Mouse (Mus musculus): ENCODE measurements around the gene Nr1i3. TPM values are rescaled to one million over a fixed set of nuclear protein-coding genes. Genes with fewer than 3 reads are reported as not detected.
A peak's percentile ranks its signal among the peaks of the same experiment; 100 is the strongest.
"Not testable (repeated sequence)": the region's sequence is repeated elsewhere in the genome, so short reads cannot be mapped to it uniquely, and the experiment has no call there.

Nr1i3 gene
- polyA plus RNA-seq, 1 experiment from 2014 or later, result 2.4 TPM

DNA sequence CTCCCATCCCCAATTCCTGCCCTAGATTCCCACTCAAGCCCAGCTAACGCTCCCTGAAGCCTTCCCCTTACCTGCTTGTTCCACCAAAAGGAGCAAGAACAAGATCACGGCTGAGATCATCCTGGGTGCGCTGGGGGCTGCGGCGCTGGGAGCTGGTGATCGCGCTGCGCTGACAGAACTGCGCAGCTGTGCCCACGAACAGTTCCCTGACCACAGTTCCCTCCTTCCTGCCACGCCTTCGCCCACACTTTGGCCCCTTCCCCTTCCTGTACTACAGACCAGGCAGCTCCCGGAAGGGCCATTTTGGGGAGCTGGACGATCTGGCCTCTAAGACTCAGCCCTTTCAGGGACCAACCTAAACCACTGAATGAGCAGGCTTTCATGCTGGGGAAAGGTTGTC lies 20.4 kb downstream of the Nr1i3 start, which contains the start of gene Fcer1g:
Gene Fcer1g, minus strand, starts transcription at position 240 of the 400 bp plus-strand sequence.
- 26% methylated on average over 14 of the region's 14 CpGs for WGBS (ENCODE audit: insufficient replicate concordance)
- Histone ChIP-seq H3K27me3 (ENCODE audit: control insufficient read depth, insufficient read depth, low read depth, low read length) (no peaks in the 10 kb centered on the region), H3K9ac (ENCODE audit: low read depth, low read length) (peak within 1 kb of the TSS; percentile 7; the same call in 1 of the 2 replicates), H3K4me2 (ENCODE audit: low read depth, low read length) (no peak within 1 kb of the TSS), H3K36me3 (ENCODE audit: control insufficient read depth, insufficient read depth) (peaks cover 20% of the 10 kb centered on the region), H3K4me3 (ENCODE audit: low read depth, low read length) (peak within 1 kb of the TSS; percentile 47), H3K4me1 (ENCODE audit: control insufficient read depth, low read depth, low read length) (peaks cover 24% of the 10 kb centered on the region), H3K27ac (ENCODE audit: low read length) (peak within 1 kb of the TSS; percentile 61), H3K9me3 (replicated peaks; ENCODE audit: control insufficient read depth, low read length) (no peaks in the 10 kb centered on the region)
- ATAC-seq (ENCODE audit: low read depth), result no peak

DNA sequence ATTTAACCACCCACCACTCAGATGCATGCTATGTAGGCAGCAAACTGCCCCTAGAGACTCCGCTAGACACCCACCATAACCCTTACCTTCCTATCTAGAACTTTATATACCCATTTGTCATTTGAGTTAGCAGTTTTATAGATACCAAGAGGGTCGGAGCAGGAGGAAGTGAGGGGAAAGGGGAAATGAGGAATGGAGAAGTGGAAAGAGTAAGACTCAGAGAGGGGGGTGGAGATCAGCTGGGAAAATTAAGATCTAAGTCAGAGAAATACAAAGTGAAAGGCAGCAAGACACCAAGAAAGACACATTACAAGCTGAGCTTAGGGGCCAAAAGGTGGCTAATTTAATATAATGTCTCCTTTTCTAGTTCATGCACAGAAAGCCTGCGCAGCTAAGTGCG lies 20.8 kb downstream of the Nr1i3 start:
- H3K27me3 ChIP-seq (ENCODE audit: control insufficient read depth, insufficient read depth, low read depth, low read length), result no peaks in the 10 kb centered on the region

DNA sequence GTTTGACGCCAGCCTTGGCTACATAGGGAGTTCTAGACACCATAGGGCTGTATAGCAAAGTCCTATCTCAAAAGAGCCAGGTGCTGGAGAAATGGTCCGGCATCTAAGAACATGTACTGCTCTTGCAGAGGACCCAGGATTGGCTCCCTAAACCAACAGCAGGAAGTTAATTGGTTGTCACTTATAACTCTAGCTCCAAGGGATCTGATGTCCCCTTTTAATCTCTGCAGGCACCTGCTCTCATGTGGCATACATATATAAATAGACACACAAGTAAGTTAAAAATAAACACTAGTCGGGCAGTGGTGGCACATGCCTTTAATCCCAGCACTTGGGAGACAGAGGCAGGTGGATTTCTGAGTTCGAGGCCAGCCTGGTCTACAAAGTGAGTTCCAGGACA lies 22.0 kb downstream of the Nr1i3 start:
- Histone ChIP-seq H3K9me3 (replicated peaks; ENCODE audit: control insufficient read depth, low read length) (no peaks in the 10 kb centered on the region), H3K9ac (ENCODE audit: low read depth, low read length) (no peak overlapping the region), H3K27me3 (ENCODE audit: control insufficient read depth, insufficient read depth, low read depth, low read length) (no peaks in the 10 kb centered on the region), H3K4me2 (ENCODE audit: low read depth, low read length) (no peak overlapping the region), H3K4me3 (ENCODE audit: low read depth, low read length) (no peak overlapping the region), H3K27ac (ENCODE audit: low read length) (no peak overlapping the region), H3K36me3 (ENCODE audit: control insufficient read depth, insufficient read depth) (peaks cover 20% of the 10 kb centered on the region), H3K4me1 (ENCODE audit: control insufficient read depth, low read depth, low read length) (peaks cover 24% of the 10 kb centered on the region)
- ATAC-seq (ENCODE audit: low read depth), result no peak
- WGBS (ENCODE audit: insufficient replicate concordance), result 65% methylated on average over 4 of the region's 4 CpGs

More for the DNA sequence above, 20.8 kb downstream of the Nr1i3 start:
- Histone ChIP-seq H3K4me1 (ENCODE audit: control insufficient read depth, low read depth, low read length) (peaks cover 24% of the 10 kb centered on the region), H3K9ac (ENCODE audit: low read depth, low read length) (no peak overlapping the region), H3K9me3 (replicated peaks; ENCODE audit: control insufficient read depth, low read length) (no peaks in the 10 kb centered on the region), H3K36me3 (ENCODE audit: control insufficient read depth, insufficient read depth) (peaks cover 20% of the 10 kb centered on the region), H3K27ac (ENCODE audit: low read length) (peak overlapping the region; percentile 29), H3K4me3 (ENCODE audit: low read depth, low read length) (no peak overlapping the region), H3K4me2 (ENCODE audit: low read depth, low read length) (no peak overlapping the region)
- 74% methylated on average over 4 of the region's 4 CpGs for WGBS (ENCODE audit: insufficient replicate concordance)
- ATAC-seq (ENCODE audit: low read depth), result no peak

DNA sequence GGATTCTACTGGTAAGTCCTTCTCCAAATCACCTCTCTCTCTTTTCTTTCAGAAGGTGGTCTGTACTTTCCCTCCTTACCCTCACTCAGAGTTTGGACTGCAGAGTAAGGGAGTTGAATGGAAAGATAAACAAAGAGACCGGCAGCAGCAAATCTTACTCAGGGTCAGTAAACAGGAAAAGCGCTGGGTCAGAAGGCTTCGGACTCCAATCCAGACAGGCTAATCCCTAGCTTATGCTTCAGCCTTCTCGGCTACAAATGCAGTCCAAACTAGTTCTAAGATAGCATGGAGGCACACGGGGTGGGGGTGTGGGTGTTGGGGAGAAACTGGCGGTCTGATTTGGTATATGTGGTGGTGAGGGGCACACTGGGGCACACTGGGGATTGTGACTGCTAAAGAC lies 23.7 kb downstream of the Nr1i3 start:
- ATAC-seq (ENCODE audit: low read depth), result no peak
- Histone ChIP-seq H3K4me3 (ENCODE audit: low read depth, low read length) (no peak overlapping the region), H3K27me3 (ENCODE audit: control insufficient read depth, insufficient read depth, low read depth, low read length) (no peaks in the 10 kb centered on the region), H3K4me2 (ENCODE audit: low read depth, low read length) (no peak overlapping the region), H3K36me3 (ENCODE audit: control insufficient read depth, insufficient read depth) (peaks cover 20% of the 10 kb centered on the region), H3K9ac (ENCODE audit: low read depth, low read length) (no peak overlapping the region), H3K9me3 (replicated peaks; ENCODE audit: control insufficient read depth, low read length) (no peaks in the 10 kb centered on the region), H3K4me1 (ENCODE audit: control insufficient read depth, low read depth, low read length) (peaks cover 19% of the 10 kb centered on the region), H3K27ac (ENCODE audit: low read length) (no peak overlapping the region)
- WGBS (ENCODE audit: insufficient replicate concordance), result 66% methylated on average over 6 of the region's 6 CpGs

DNA sequence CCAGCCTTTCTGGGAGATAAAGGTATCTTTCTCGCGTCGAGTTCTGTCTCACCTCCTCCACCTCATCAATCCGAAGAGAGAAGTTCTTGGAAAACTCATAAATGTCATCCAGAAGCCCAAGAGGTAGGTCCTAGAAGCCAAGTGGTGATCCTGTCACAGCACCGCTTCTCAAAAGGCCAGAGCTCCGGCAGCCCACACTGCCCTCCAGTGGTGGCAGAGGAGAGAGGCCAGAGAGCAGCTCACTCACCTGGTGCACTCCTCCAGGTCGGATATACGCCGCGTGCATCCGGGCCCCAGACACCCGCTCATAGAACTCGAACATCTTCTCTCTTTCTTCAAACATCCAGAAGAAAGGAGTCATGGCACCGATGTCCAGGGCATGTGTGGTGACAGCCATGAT lies 24.7 kb downstream of the Nr1i3 start:
- Histone ChIP-seq H3K9ac (ENCODE audit: low read depth, low read length) (no peak overlapping the region), H3K36me3 (ENCODE audit: control insufficient read depth, insufficient read depth) (peaks cover 20% of the 10 kb centered on the region), H3K27ac (ENCODE audit: low read length) (no peak overlapping the region), H3K4me3 (ENCODE audit: low read depth, low read length) (no peak overlapping the region), H3K27me3 (ENCODE audit: control insufficient read depth, insufficient read depth, low read depth, low read length) (no peaks in the 10 kb centered on the region), H3K9me3 (replicated peaks; ENCODE audit: control insufficient read depth, low read length) (no peaks in the 10 kb centered on the region), H3K4me1 (ENCODE audit: control insufficient read depth, low read depth, low read length) (peaks cover 9% of the 10 kb centered on the region), H3K4me2 (ENCODE audit: low read depth, low read length) (no peak overlapping the region)
- ATAC-seq (ENCODE audit: low read depth), result peak; percentile 41; the same call in 1 of the 2 replicates
- 58% methylated on average over 14 of the region's 14 CpGs for whole genome bisulfite sequencing (ENCODE audit: insufficient replicate concordance)

DNA sequence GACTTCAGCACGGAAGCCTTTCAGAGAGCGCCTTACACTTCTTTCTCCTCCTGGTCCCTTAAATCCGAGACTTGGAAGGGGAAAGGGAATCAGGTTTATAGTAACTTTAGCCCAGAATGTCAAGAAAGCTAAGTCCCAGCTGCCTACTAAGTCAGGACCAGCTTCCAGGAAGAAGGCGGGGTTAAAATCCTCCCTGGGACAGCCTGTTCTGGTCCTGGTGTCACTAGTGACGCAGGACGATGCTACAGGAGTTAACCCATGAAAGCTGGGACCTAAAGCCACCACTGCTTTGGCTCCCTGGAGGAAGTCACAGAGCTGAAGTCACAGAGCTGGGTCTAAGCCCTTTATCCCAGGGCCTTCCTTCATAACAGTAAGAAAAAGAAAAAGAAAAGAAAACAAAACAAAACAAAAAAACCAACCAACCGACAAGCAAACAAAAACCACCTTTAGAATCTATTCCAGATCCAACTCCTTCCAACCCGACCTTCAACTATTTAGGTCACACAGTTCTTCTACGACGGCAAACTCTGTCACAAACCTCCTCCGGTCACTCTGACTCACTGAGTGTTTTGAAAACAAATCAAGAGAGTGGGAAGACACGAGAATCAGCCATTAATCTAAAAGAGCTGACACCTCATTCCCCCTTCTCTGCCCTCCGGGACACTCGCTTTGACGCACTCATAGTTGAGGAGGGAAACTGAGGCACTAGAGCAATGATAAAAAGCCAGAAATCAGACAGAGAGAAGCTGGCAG lies 26.4 kb downstream of the Nr1i3 start:
- H3K4me1 ChIP-seq (ENCODE audit: control insufficient read depth, low read depth, low read length), result peaks cover 3% of the 10 kb centered on the region; the same call in 1 of the 2 replicates
- H3K27me3 ChIP-seq (ENCODE audit: control insufficient read depth, insufficient read depth, low read depth, low read length), result no peaks in the 10 kb centered on the region
- no peak overlapping the region for H3K4me3 ChIP-seq (ENCODE audit: low read depth, low read length)
- ATAC-seq (ENCODE audit: low read depth), result no peak
- H3K4me2 ChIP-seq (ENCODE audit: low read depth, low read length), result no peak overlapping the region
- no peaks in the 10 kb centered on the region for H3K9me3 ChIP-seq (replicated peaks; ENCODE audit: control insufficient read depth, low read length)
- H3K9ac ChIP-seq (ENCODE audit: low read depth, low read length), result no peak overlapping the region
- peaks cover 22% of the 10 kb centered on the region for H3K36me3 ChIP-seq (ENCODE audit: control insufficient read depth, insufficient read depth)
- WGBS (ENCODE audit: insufficient replicate concordance), result 69% methylated on average over 15 of the region's 15 CpGs
- no peak overlapping the region for H3K27ac ChIP-seq (ENCODE audit: low read length)

DNA sequence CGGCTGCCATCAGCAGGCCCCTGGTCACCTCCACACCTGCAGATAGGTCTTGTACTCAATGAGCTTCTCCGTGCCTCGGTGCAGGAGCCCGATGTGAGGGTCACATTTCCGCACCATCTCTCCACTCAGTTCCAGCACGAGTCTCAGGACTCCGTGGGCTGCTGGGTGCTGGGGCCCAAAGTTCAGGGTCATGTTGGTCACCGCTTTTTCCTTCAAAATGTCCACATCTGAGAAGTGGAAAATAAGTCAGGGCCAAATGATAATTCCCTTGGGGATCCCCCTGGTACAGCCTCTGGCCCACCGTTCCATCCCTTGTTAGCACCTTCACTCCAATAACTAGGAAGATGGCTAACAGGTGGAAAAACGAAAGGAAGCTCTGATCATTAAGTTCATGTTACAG lies 27.1 kb downstream of the Nr1i3 start:
- WGBS (ENCODE audit: insufficient replicate concordance), result 80% methylated on average over 10 of the region's 10 CpGs
- Histone ChIP-seq H3K4me1 (ENCODE audit: control insufficient read depth, low read depth, low read length) (peaks cover 6% of the 10 kb centered on the region), H3K27me3 (ENCODE audit: control insufficient read depth, insufficient read depth, low read depth, low read length) (no peaks in the 10 kb centered on the region), H3K4me2 (ENCODE audit: low read depth, low read length) (no peak overlapping the region), H3K9ac (ENCODE audit: low read depth, low read length) (no peak overlapping the region), H3K9me3 (replicated peaks; ENCODE audit: control insufficient read depth, low read length) (no peaks in the 10 kb centered on the region), H3K4me3 (ENCODE audit: low read depth, low read length) (no peak overlapping the region), H3K27ac (ENCODE audit: low read length) (no peak overlapping the region), H3K36me3 (ENCODE audit: control insufficient read depth, insufficient read depth) (peaks cover 22% of the 10 kb centered on the region)
- no peak for ATAC-seq (ENCODE audit: low read depth)

DNA sequence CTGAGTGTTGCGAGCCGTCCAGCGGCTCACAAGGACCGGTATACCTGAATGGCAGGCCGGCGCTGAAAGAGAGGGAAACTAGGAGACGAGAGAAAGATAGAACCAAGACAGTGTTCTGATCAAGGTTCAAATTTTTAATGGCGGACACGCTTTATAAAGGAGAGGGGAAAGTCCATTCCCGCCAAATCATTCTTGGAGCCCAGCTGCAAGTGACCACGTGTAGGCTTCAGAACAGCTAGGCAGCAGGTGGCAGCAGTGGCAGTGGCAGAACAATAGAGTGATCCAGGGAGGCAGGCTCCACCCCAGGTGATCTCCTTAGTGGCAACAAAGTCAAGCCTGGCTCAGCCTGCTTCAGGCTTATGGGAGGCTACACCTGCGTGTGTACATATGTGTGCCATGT lies 28.2 kb downstream of the Nr1i3 start:
- not testable (repeated sequence) for ATAC-seq (ENCODE audit: low read depth)

DNA sequence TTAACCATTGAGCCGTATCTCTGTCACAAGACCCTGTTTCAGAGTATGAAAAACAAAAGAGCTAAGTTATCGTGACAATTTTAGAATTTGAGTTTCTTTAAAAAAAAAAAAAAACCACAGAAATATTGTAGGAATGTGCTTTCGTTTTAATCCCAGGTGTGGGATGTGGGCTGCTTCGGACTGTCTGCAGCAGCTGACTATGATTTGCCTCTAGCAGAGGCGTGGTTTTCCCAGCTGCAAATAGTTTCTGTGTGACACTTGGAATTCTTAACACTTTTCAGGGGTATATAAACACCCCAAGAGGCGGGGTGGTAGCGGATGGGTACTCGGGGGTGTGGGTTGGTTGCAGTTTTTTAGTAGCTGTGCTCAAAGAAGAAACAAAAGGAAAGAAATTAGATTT lies 31.6 kb downstream of the Nr1i3 start:
- no peak for ATAC-seq (ENCODE audit: low read depth)
- H3K4me1 ChIP-seq (ENCODE audit: control insufficient read depth, low read depth, low read length), result peaks cover 20% of the 10 kb centered on the region
- no peak overlapping the region for H3K9ac ChIP-seq (ENCODE audit: low read depth, low read length)
- peaks cover 6% of the 10 kb centered on the region for H3K27me3 ChIP-seq (ENCODE audit: control insufficient read depth, insufficient read depth, low read depth, low read length)
- H3K4me2 ChIP-seq (ENCODE audit: low read depth, low read length), result no peak overlapping the region
- peaks cover 3% of the 10 kb centered on the region; the same call in 1 of the 2 replicates for H3K36me3 ChIP-seq (ENCODE audit: control insufficient read depth, insufficient read depth)
- H3K27ac ChIP-seq (ENCODE audit: low read length), result no peak overlapping the region
- no peaks in the 10 kb centered on the region for H3K9me3 ChIP-seq (replicated peaks; ENCODE audit: control insufficient read depth, low read length)
- no peak overlapping the region for H3K4me3 ChIP-seq (ENCODE audit: low read depth, low read length)
- WGBS (ENCODE audit: insufficient replicate concordance), result 83% methylated on average over 8 of the region's 8 CpGs

More for the DNA sequence above, 28.2 kb downstream of the Nr1i3 start:
- not testable (repeated sequence) for H3K27ac ChIP-seq (ENCODE audit: low read length); H3K9ac ChIP-seq (ENCODE audit: low read depth, low read length); H3K4me2 ChIP-seq (ENCODE audit: low read depth, low read length); H3K4me3 ChIP-seq (ENCODE audit: low read depth, low read length); H3K9me3 ChIP-seq (replicated peaks; ENCODE audit: control insufficient read depth, low read length); H3K27me3 ChIP-seq (ENCODE audit: control insufficient read depth, insufficient read depth, low read depth, low read length)
- WGBS (ENCODE audit: insufficient replicate concordance), result 78% methylated on average over 12 of the region's 12 CpGs
- peaks cover 12% of the 10 kb centered on the region for H3K4me1 ChIP-seq (ENCODE audit: control insufficient read depth, low read depth, low read length)
- H3K36me3 ChIP-seq (ENCODE audit: control insufficient read depth, insufficient read depth), result peaks cover 14% of the 10 kb centered on the region
